Mouse (Mus musculus) small intestine, adult 2 months (tissue): ENCODE data around the gene Cdc42se2.

Experiments
- CTCF ChIP-seq: fragments of 200-500 bp; IDR thresholded peaks from 2 replicates; pipeline ENCODE4 v1.5.1; 2012; ENCODE audit warnings: low read depth, mild to moderate bottlenecking, control low read depth, inconsistent platforms, low read length, moderate library complexity, mixed read lengths; ENCODE audit not compliant: insufficient replicate concordance, insufficient read length; ENCODE audit errors: extremely low read depth
- POLR2A ChIP-seq: fragments of 200-500 bp; IDR thresholded peaks from 2 replicates; pipeline ENCODE4 v1.6.1; 2012; ENCODE audit warnings: low read depth, mild to moderate bottlenecking, control low read depth, inconsistent platforms, low read length, moderate library complexity

DNA sequence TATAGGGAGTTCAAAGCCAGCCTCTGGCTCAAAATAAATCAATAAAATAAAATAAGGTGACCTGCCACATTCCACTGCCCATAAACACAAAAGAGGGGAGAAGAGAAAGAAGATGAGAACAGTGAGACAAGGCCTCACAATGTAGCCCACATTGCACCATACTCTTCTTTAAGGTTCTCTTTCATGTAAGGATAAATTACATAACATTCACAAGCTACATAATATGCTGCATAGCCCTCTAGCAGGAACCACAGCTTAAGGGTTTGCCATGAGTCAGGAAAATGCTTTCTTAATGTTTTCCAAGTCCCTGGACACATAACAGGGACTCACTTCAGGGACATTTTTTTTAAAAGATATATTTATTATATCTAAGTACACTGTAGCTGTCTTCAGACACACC is 15.9 kb downstream of the Cdc42se2 start:
- TF ChIP-seq CTCF, result no peak
- TF ChIP-seq POLR2A, result no peak
